Mouse (Mus musculus) forebrain, postnatal 0 days (tissue): ENCODE results near the gene Grhpr. TPM values are rescaled to one million over a fixed set of nuclear protein-coding genes. Genes with fewer than 3 reads are reported as not detected.
"Not testable (repeated sequence)": the region's sequence is repeated elsewhere in the genome, so short reads cannot be mapped to it uniquely, and the experiment has no call there.

Experiments used
- ATAC-seq: fragments of 200-750 bp; cut with Nextera tagmentation; 2 replicates; pipeline ENCODE4 v1.8.0; 2017; ENCODE audit warnings: mild to moderate bottlenecking, moderate library complexity
- DNase-seq: peaks from one replicate; pipeline ENCODE4 v3.0.0-alpha.2; 2015
- H3K27ac ChIP-seq: fragments of 300-500 bp; sonication (generic); 2 replicates; pipeline ENCODE4 v1.5.1; 2014; ENCODE audit warnings: low read depth, mild to moderate bottlenecking, antibody characterized with exemption, low read length, moderate library complexity, mixed read lengths
- H3K27me3 ChIP-seq: fragments of 300-500 bp; sonication (generic); 2 replicates; pipeline ENCODE4 v1.6.1; 2014; ENCODE audit warnings: mild to moderate bottlenecking, low read length, mixed read lengths; ENCODE audit not compliant: insufficient read depth
- H3K36me3 ChIP-seq: fragments of 300-500 bp; sonication (generic); 2 replicates; pipeline ENCODE4 v1.6.1; 2014; ENCODE audit warnings: mild to moderate bottlenecking, moderate library complexity; ENCODE audit not compliant: insufficient read depth
- H3K4me1 ChIP-seq: fragments of 300-500 bp; sonication (generic); 2 replicates; pipeline ENCODE4 v1.6.1; 2014; ENCODE audit warnings: antibody characterized with exemption; ENCODE audit not compliant: insufficient read depth
- H3K4me2 ChIP-seq: fragments of 300-500 bp; sonication (generic); 2 replicates; pipeline ENCODE4 v1.6.1; 2014; ENCODE audit warnings: low read depth, mild to moderate bottlenecking, moderate library complexity
- H3K4me3 ChIP-seq: fragments of 300-500 bp; sonication (generic); 2 replicates; pipeline ENCODE4 v1.5.1; 2014; ENCODE audit warnings: low read depth, low read length, mixed read lengths
- H3K9ac ChIP-seq: fragments of 300-500 bp; sonication (generic); 2 replicates; pipeline ENCODE4 v1.6.1; 2014; ENCODE audit warnings: mild to moderate bottlenecking
- H3K9me3 ChIP-seq: fragments of 300-500 bp; sonication (generic); 2 replicates; pipeline ENCODE4 v1.6.1; 2016; ENCODE audit warnings: low read length
- CTCF ChIP-seq: sonication (generic); IDR thresholded peaks from 2 replicates; pipeline ENCODE4 v1.5.1; 2016; ENCODE audit warnings: antibody characterized with exemption, control low read depth, low read depth
- WGBS: fragments of 180-500 bp; shearing (Covaris S2); extraction: QIAGEN DNeasy Blood & Tissue Kit; methylation state at CpG from one replicate; pipeline ENCODE4 v1.1.7; 2014; 5-methylcytosine and 5-hydroxymethylcytosine counted together
- polyA plus RNA-seq: library from polyadenylated mRNA; unstranded; fragments of >200 nt; fragmentation: Nextera tagmentation; extraction: Ambion mirVana; gene quantifications from 2 replicates; pipeline ENCODE4 v1.2.1, GENCODE M21; 2015
- total RNA-seq: library from RNA; depleted of rRNA; stranded (reverse); fragments of >200 nt; gene quantifications from 2 replicates; pipeline ENCODE4 v1.2.3, GENCODE M21; 2014

Gene Grhpr
- total and polyA plus RNA-seq, 2 experiments from 2014 or later: 18.2 to 25.6 TPM

DNA sequence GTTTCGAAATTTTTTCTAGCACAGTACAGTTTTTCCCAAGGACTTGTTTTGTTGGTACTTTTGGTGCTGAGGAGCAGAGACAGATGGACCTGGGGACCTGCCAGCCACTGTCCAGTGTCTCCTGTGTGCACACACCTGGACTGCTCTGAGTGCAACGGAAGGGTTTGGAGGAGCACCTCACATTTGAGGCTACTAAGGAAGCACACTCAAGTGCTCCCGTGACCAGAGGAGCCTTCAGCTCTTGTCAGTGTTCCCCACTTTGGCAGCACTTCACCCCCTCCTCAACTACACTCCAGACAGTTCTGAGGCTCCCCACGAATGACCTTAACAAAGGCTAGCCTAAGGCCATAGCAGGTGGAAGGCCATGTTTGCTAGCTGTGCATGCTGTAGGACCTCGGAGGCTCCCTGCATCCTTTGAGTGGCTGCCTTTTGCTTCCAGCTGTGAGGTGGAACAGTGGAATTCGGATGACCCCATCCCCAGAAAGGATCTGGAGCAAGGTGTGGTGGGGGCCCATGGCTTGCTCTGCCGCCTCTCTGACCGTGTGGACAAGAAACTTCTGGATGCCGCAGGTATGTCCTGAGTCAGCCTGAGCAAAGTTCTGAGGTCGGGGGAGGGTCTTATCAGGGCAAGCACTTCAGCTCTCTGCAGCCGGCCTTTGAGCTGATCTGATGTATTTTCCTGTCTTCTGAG is 1.4 kb downstream of the Grhpr start:
- Histone ChIP-seq H3K4me2 (no peak overlapping the region), H3K27me3 (no peaks in the 10 kb centered on the region), H3K27ac (no peak overlapping the region), H3K4me3 (no peak overlapping the region), H3K4me1 (peaks cover 8% of the 10 kb centered on the region; the same call in 1 of the 2 replicates), H3K9me3 (no peaks in the 10 kb centered on the region), H3K36me3 (no peaks in the 10 kb centered on the region; the same call in 1 of the 2 replicates), H3K9ac (no peak overlapping the region)
- WGBS: 75% methylated on average over 11 of the region's 11 CpGs
- TF ChIP-seq CTCF: no peak
- DNase-seq (no peak), ATAC-seq (no peak)

DNA sequence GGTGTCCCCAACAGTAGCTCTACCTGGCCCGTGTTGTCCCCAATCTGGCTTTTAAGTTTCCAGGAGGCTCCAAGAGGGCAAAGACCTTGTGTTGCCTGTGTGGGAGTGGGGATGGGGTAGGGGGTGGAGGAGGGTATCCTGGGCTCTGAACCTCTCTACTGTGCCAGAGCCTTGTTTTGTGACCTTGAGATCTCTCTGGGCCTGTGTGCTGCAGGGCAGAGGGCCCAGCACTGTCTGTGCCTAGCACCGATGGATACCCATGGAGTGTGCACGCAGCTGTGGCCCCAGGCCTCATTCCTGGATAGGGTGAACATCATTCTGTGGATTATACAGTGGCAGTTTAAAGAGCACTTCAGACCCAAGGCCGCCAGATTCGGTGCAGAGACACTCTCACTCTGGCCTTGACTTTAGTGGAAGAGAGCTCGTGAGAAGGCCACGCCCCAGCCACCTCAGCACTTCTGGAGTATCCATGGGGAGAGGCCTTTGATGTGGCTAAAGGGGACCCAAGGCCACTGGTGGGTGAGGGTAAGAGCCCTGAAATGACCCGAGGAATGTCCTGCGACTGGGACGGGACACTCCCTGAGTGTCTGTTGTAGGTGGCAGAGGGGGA is 2.0 kb downstream of the Grhpr start:
- no peak for TF ChIP-seq CTCF
- Histone ChIP-seq H3K4me3 (no peak overlapping the region), H3K4me1 (peaks cover 8% of the 10 kb centered on the region; the same call in 1 of the 2 replicates), H3K9me3 (no peaks in the 10 kb centered on the region), H3K4me2 (no peak overlapping the region), H3K27me3 (no peaks in the 10 kb centered on the region), H3K27ac (no peak overlapping the region), H3K9ac (no peak overlapping the region), H3K36me3 (no peaks in the 10 kb centered on the region; the same call in 1 of the 2 replicates)
- WGBS: 92% methylated on average over 10 of the region's 10 CpGs
- DNase-seq: no peak
- ATAC-seq: no peak

DNA sequence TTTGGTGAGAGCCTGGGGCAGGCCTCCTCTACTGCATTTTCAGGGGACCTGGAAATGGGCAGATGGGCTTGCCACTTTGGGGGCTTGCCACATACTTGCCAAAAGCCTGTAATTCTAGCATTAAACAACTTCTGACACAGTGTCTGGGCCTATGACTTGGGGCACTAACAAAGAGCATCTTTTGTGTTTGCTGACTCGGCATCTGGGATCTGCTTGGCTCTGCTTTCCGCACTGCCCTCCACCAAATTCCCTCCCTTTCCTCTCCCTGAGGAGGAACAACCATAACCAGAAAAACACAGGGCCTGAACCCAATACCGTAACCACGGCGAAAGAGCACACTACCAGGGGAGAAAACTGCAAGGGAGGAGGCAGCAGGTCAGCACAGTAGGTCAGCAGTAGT is 9.4 kb downstream of the Grhpr start:
- no peaks in the 10 kb centered on the region for H3K27me3 ChIP-seq
- H3K9me3 ChIP-seq: no peaks in the 10 kb centered on the region
- TF ChIP-seq CTCF: no peak
- H3K9ac ChIP-seq: no peak overlapping the region
- DNase-seq: no peak
- no peak overlapping the region for H3K4me3 ChIP-seq
- no peaks in the 10 kb centered on the region for H3K4me1 ChIP-seq
- WGBS: 84% methylated on average over 5 of the region's 5 CpGs
- no peak for ATAC-seq
- no peak overlapping the region for H3K27ac ChIP-seq
- H3K36me3 ChIP-seq: peaks cover 34% of the 10 kb centered on the region
- no peak overlapping the region for H3K4me2 ChIP-seq

DNA sequence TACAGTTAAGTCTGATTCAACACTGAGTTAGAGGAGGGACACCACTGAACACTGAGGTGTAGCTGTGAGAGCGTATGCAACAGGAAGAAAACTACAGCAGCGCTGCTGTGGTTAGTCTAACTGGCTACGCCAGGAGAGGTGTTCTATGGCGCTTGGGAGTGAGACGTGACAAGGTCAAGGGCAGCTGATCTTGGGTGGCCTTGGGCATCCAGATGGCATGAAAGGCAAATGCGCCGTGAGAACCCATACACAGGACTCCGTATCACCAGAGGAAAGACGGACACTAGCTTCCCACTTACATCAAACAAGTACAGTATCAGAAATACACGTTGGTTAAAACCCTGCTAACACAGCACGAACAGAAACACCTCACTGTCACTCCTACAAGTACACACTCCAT is 11.1 kb downstream of the Grhpr start:
- not testable (repeated sequence) for ATAC-seq, DNase-seq, H3K4me3 ChIP-seq, H3K9ac ChIP-seq, H3K4me2 ChIP-seq, H3K27ac ChIP-seq, H3K27me3 ChIP-seq, H3K4me1 ChIP-seq, H3K9me3 ChIP-seq
- 92% methylated on average over 11 of the region's 11 CpGs for WGBS
- H3K36me3 ChIP-seq: peaks cover 34% of the 10 kb centered on the region

DNA sequence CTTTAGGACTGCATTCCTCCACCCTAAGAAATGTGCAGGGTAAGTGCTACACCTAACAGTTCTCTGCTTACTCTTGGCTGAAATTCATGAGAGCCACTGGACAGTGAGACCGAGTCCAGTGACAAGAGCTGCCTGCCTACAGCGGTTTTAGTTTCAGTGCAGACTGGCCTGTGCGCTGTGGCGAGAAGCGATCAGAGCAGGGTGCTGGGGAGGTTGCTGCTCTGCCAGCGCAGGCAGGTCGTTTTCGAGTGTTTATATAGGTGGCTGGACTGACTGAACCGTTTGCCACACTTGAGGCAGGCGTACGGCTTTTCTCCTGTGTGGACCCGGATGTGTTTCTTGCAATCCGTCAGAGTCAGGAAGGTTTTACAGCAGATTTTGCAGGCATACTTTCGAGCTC is 12.0 kb downstream of the Grhpr start:
- not testable (repeated sequence) for DNase-seq, ATAC-seq

DNA sequence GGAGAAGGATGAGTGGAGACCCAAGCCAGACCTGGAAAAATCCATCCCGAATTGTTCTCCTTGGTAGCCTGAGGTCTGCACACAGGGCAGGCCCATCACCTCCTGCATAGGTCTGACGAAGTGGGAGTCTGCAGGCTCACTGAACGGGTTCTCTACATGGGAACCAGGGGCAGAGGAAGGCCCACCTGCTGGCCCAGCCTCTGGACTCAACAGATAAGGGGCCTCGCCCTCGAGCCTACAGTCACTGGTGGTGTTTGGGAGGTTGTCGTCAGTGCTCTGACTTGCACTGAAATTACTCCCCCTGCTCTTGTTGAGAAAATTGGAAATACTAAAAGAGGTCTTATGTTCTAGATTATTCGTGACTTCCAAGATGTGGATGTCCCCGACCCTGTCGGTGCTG is 12.7 kb downstream of the Grhpr start:
- Histone ChIP-seq H3K4me3 (no peak overlapping the region), H3K27me3 (no peaks in the 10 kb centered on the region), H3K9ac (no peak overlapping the region), H3K36me3 (peaks cover 34% of the 10 kb centered on the region), H3K9me3 (no peaks in the 10 kb centered on the region), H3K27ac (no peak overlapping the region), H3K4me1 (no peaks in the 10 kb centered on the region), H3K4me2 (no peak overlapping the region)
- ATAC-seq (no peak), DNase-seq (no peak)
- WGBS: 94% methylated on average over 9 of the region's 9 CpGs
- no peak for TF ChIP-seq CTCF

More for the DNA sequence above, 12.0 kb downstream of the Grhpr start:
- 94% methylated on average over 14 of the region's 14 CpGs for WGBS
- H3K27ac ChIP-seq, H3K4me2 ChIP-seq, H3K9me3 ChIP-seq, H3K4me1 ChIP-seq, H3K27me3 ChIP-seq, H3K4me3 ChIP-seq, H3K9ac ChIP-seq: not testable (repeated sequence)
- peaks cover 34% of the 10 kb centered on the region for H3K36me3 ChIP-seq

DNA sequence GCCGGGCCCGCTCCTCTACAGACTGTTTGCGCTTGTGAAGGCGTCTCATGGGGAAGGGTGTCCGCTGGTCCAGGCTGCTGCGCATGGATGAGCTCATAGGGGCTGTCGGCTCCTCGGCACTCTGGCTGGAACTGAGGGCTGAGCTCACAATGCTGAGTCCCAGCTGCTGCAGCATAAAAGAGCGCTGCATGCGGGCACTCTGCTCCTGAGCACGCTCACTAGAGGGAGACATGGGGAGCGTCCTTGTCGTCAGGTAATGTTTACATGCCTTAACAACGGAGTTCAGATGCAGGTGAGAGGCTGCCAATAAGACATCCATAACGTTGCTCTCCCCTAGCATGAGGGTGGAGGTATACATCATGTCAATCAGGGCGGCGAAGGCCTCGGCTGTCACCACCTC is 13.6 kb downstream of the Grhpr start:
- no peak for DNase-seq
- Histone ChIP-seq H3K27me3 (no peaks in the 10 kb centered on the region), H3K36me3 (peaks cover 34% of the 10 kb centered on the region), H3K4me3 (no peak overlapping the region), H3K9me3 (no peaks in the 10 kb centered on the region), H3K27ac (no peak overlapping the region), H3K4me2 (no peak overlapping the region), H3K9ac (no peak overlapping the region), H3K4me1 (no peaks in the 10 kb centered on the region)
- WGBS: 85% methylated on average over 18 of the region's 18 CpGs
- no peak for TF ChIP-seq CTCF
- ATAC-seq: no peak
